Mouse (Mus musculus) embryonic fibroblast, embryonic 13.5 days (primary cell): ENCODE data around the gene Cfap73.

Source experiments
- CTCF ChIP-seq: IDR thresholded peaks from 2 replicates; pipeline ENCODE4 v1.5.1; 2011; ENCODE audit warnings: mild to moderate bottlenecking, control low read depth, low read length, moderate library complexity, borderline replicate concordance; ENCODE audit not compliant: insufficient read depth
- POLR2A ChIP-seq: IDR thresholded peaks from 2 replicates; pipeline ENCODE4 v1.6.1; 2011; ENCODE audit warnings: low read depth, mild to moderate bottlenecking, control low read depth, low read length, moderate library complexity

- no peak for TF ChIP-seq POLR2A
- no peak for TF ChIP-seq CTCF
These were observed 49.1 kb downstream of the Cfap73 start for GRCm38 (mm10) chr5:120584968-120585367.
